Mouse (Mus musculus) kidney, embryonic 16.5 days (tissue): Measurements from ENCODE around the gene Ssr1. TPM values are rescaled to one million over a fixed set of nuclear protein-coding genes. Genes with fewer than 3 reads are reported as not detected.

Experiments
- ATAC-seq: fragments of 200-750 bp; cut with Nextera tagmentation; 2 replicates; pipeline ENCODE4 v1.8.0; 2017; ENCODE audit warnings: moderate TSS enrichment; ENCODE audit not compliant: low FRiP score, low TSS enrichment
- H3K27ac ChIP-seq: fragments of 300-500 bp; sonication (generic); 2 replicates; pipeline ENCODE4 v1.5.1; 2014; ENCODE audit warnings: low read length
- H3K27me3 ChIP-seq: fragments of 300-500 bp; sonication (generic); 2 replicates; pipeline ENCODE4 v1.6.1; 2014; ENCODE audit warnings: low read length, control low read depth, mixed read lengths; ENCODE audit not compliant: insufficient read depth
- H3K36me3 ChIP-seq: fragments of 300-500 bp; sonication (generic); 2 replicates; pipeline ENCODE4 v1.6.1; 2014; ENCODE audit warnings: low read length, control low read depth, mixed read lengths; ENCODE audit not compliant: insufficient read depth
- H3K4me1 ChIP-seq: fragments of 300-500 bp; sonication (generic); 2 replicates; pipeline ENCODE4 v1.6.1; 2014; ENCODE audit warnings: low read length, control low read depth, mixed read lengths; ENCODE audit not compliant: insufficient read depth
- H3K4me2 ChIP-seq: fragments of 300-500 bp; sonication (generic); replicated peaks from 2 replicates; pipeline ENCODE4 v1.6.1; 2014; ENCODE audit warnings: low read depth, low read length
- H3K4me3 ChIP-seq: fragments of 300-500 bp; sonication (generic); 2 replicates; pipeline ENCODE4 v1.5.1; 2014; ENCODE audit warnings: mild to moderate bottlenecking, low read length
- H3K9ac ChIP-seq: fragments of 300-500 bp; sonication (generic); replicated peaks from 2 replicates; pipeline ENCODE4 v1.6.1; 2014; ENCODE audit warnings: low read length
- H3K9me3 ChIP-seq: fragments of 300-500 bp; sonication (generic); 2 replicates; pipeline ENCODE4 v1.6.1; 2016; ENCODE audit warnings: low read length, control low read depth
- WGBS: fragments of 180-500 bp; shearing (Covaris S2); extraction: QIAGEN DNeasy Blood & Tissue Kit; methylation state at CpG from one replicate; pipeline ENCODE4 v1.1.7; 2014; 5-methylcytosine and 5-hydroxymethylcytosine counted together
- polyA plus RNA-seq: library from polyadenylated mRNA; unstranded; fragments of >200 nt; fragmentation: Nextera tagmentation; extraction: Ambion mirVana; gene quantifications from 2 replicates; pipeline ENCODE4 v1.2.1, GENCODE M21; 2015

The Ssr1 gene
- polyA plus RNA-seq, 1 experiment from 2014 or later: 130 TPM

- Histone ChIP-seq H3K4me3 (no peak overlapping the region), H3K36me3 (peaks cover 80% of the 10 kb centered on the region), H3K27ac (no peak overlapping the region), H3K4me2 (no peak overlapping the region), H3K9ac (no peak overlapping the region), H3K9me3 (no peaks in the 10 kb centered on the region), H3K4me1 (no peaks in the 10 kb centered on the region), H3K27me3 (no peaks in the 10 kb centered on the region)
- no peak for ATAC-seq
- 91% methylated on average over 10 of the region's 10 CpGs for WGBS
Observed at GRCm38 (mm10) chr13:37986166-37986565, 7.9 kb downstream of the Ssr1 start.

GRCm38 (mm10) chr13:37981063-37981462 lies 13.0 kb downstream of the Ssr1 start:
- Histone ChIP-seq H3K9ac (no peak overlapping the region), H3K36me3 (peaks cover 72% of the 10 kb centered on the region), H3K9me3 (no peaks in the 10 kb centered on the region), H3K4me2 (no peak overlapping the region), H3K27me3 (no peaks in the 10 kb centered on the region), H3K4me3 (no peak overlapping the region), H3K4me1 (no peaks in the 10 kb centered on the region), H3K27ac (no peak overlapping the region)
- no peak for ATAC-seq
- WGBS: 91% methylated on average over 5 of the region's 5 CpGs

GRCm38 (mm10) chr13:37980346-37980745 lies 13.7 kb downstream of the Ssr1 start:
- Histone ChIP-seq H3K9ac (no peak overlapping the region), H3K4me2 (no peak overlapping the region), H3K9me3 (no peaks in the 10 kb centered on the region), H3K36me3 (peaks cover 72% of the 10 kb centered on the region), H3K4me3 (no peak overlapping the region), H3K27me3 (no peaks in the 10 kb centered on the region), H3K4me1 (no peaks in the 10 kb centered on the region), H3K27ac (no peak overlapping the region)
- ATAC-seq: no peak
- 94% methylated on average over 10 of the region's 10 CpGs for WGBS

- Histone ChIP-seq H3K27me3 (no peaks in the 10 kb centered on the region), H3K27ac (no peak overlapping the region), H3K4me2 (no peak overlapping the region), H3K4me1 (no peaks in the 10 kb centered on the region), H3K9ac (no peak overlapping the region), H3K4me3 (no peak overlapping the region), H3K9me3 (no peaks in the 10 kb centered on the region), H3K36me3 (peaks cover 68% of the 10 kb centered on the region)
- WGBS: 96% methylated on average over 12 of the region's 12 CpGs
- no peak for ATAC-seq
Observed at GRCm38 (mm10) chr13:37979506-37979905, 14.5 kb downstream of the Ssr1 start.

GRCm38 (mm10) chr13:37974731-37975130 lies 19.3 kb downstream of the Ssr1 start:
- no peak for ATAC-seq
- WGBS: 84% methylated on average over 5 of the region's 5 CpGs
- H3K27me3 ChIP-seq: no peaks in the 10 kb centered on the region
- no peaks in the 10 kb centered on the region for H3K9me3 ChIP-seq
- peaks cover 30% of the 10 kb centered on the region for H3K36me3 ChIP-seq
- H3K4me1 ChIP-seq: no peaks in the 10 kb centered on the region
- H3K27ac ChIP-seq: no peak overlapping the region
- no peak overlapping the region for H3K4me3 ChIP-seq
- H3K4me2 ChIP-seq: no peak overlapping the region
- H3K9ac ChIP-seq: no peak overlapping the region

- H3K36me3 ChIP-seq: peaks cover 23% of the 10 kb centered on the region
- no peak overlapping the region for H3K27ac ChIP-seq
- H3K4me2 ChIP-seq: no peak overlapping the region
- H3K4me1 ChIP-seq: no peaks in the 10 kb centered on the region; the same call in 1 of the 2 replicates
- no peaks in the 10 kb centered on the region for H3K9me3 ChIP-seq
- 86% methylated on average over 6 of the region's 6 CpGs for WGBS
- no peak for ATAC-seq
- H3K9ac ChIP-seq: no peak overlapping the region
- no peak overlapping the region for H3K4me3 ChIP-seq
- no peaks in the 10 kb centered on the region for H3K27me3 ChIP-seq
Observed at GRCm38 (mm10) chr13:37974036-37974435, 20.0 kb downstream of the Ssr1 start.

GRCm38 (mm10) chr13:37970887-37971530 lies 23.0 kb downstream of the Ssr1 start:
- H3K4me1 ChIP-seq: peaks cover 21% of the 10 kb centered on the region
- no peaks in the 10 kb centered on the region for H3K9me3 ChIP-seq
- H3K36me3 ChIP-seq: peaks cover 6% of the 10 kb centered on the region; the same call in 1 of the 2 replicates
- 54% methylated on average over 11 of the region's 11 CpGs for WGBS
- no peak for ATAC-seq
- H3K4me3 ChIP-seq: no peak overlapping the region
- H3K9ac ChIP-seq: no peak overlapping the region
- H3K27me3 ChIP-seq: no peaks in the 10 kb centered on the region
- no peak overlapping the region for H3K27ac ChIP-seq
- H3K4me2 ChIP-seq: no peak overlapping the region

- no peaks in the 10 kb centered on the region for H3K9me3 ChIP-seq
- no peak overlapping the region for H3K9ac ChIP-seq
- H3K36me3 ChIP-seq: no peaks in the 10 kb centered on the region
- WGBS: 65% methylated on average over 8 of the region's 8 CpGs
- H3K27ac ChIP-seq: no peak overlapping the region
- no peaks in the 10 kb centered on the region for H3K27me3 ChIP-seq
- no peak overlapping the region for H3K4me3 ChIP-seq
- no peak overlapping the region for H3K4me2 ChIP-seq
- peaks cover 31% of the 10 kb centered on the region for H3K4me1 ChIP-seq
- ATAC-seq: no peak
Observed at GRCm38 (mm10) chr13:37969988-37970387, 24.0 kb downstream of the Ssr1 start.

GRCm38 (mm10) chr13:37969337-37969736 lies 24.7 kb downstream of the Ssr1 start:
- peak overlapping the region; percentile 32 for H3K4me2 ChIP-seq
- H3K36me3 ChIP-seq: no peaks in the 10 kb centered on the region
- no peak for ATAC-seq
- H3K27ac ChIP-seq: no peak overlapping the region
- WGBS: 6% methylated on average over 14 of the region's 14 CpGs
- no peaks in the 10 kb centered on the region for H3K27me3 ChIP-seq
- H3K4me3 ChIP-seq: peak overlapping the region; percentile 15; the same call in 1 of the 2 replicates
- peak overlapping the region; percentile 23; the same call in 1 of the 2 replicates for H3K9ac ChIP-seq
- H3K4me1 ChIP-seq: peaks cover 38% of the 10 kb centered on the region
- H3K9me3 ChIP-seq: no peaks in the 10 kb centered on the region

GRCm38 (mm10) chr13:37967565-37967964 lies 26.5 kb downstream of the Ssr1 start:
- Histone ChIP-seq H3K4me3 (0 out of 2 replicates have a peak overlapping the region, but pooled peaks have one; percentile 8), H3K27ac (peak overlapping the region; percentile 86), H3K9me3 (no peaks in the 10 kb centered on the region), H3K4me2 (peak overlapping the region; percentile 35), H3K9ac (peak overlapping the region; percentile 47; the same call in 1 of the 2 replicates), H3K4me1 (peaks cover 46% of the 10 kb centered on the region), H3K27me3 (no peaks in the 10 kb centered on the region), H3K36me3 (no peaks in the 10 kb centered on the region)
- WGBS: 48% methylated on average over 10 of the region's 10 CpGs
- ATAC-seq: no peak
